Mouse (Mus musculus) layer of hippocampus, postnatal 36 days (tissue): Measurements from ENCODE around the gene Marc1. TPM values are rescaled to one million over a fixed set of nuclear protein-coding genes. Genes with fewer than 3 reads are reported as not detected.

ENCODE experiments used
- DNase-seq, 2 experiments: peaks; one replicate each; pipeline ENCODE4 v3.0.0; 2022
- total RNA-seq, 2 experiments: library from RNA; stranded (reverse); gene quantifications; 2 replicates each; pipeline ENCODE4 v1.2.3; 2021

Gene Marc1
- under 1 TPM in 1 of 2 experiments, not detected in 1; 0.25 TPM for total RNA-seq

DNA sequence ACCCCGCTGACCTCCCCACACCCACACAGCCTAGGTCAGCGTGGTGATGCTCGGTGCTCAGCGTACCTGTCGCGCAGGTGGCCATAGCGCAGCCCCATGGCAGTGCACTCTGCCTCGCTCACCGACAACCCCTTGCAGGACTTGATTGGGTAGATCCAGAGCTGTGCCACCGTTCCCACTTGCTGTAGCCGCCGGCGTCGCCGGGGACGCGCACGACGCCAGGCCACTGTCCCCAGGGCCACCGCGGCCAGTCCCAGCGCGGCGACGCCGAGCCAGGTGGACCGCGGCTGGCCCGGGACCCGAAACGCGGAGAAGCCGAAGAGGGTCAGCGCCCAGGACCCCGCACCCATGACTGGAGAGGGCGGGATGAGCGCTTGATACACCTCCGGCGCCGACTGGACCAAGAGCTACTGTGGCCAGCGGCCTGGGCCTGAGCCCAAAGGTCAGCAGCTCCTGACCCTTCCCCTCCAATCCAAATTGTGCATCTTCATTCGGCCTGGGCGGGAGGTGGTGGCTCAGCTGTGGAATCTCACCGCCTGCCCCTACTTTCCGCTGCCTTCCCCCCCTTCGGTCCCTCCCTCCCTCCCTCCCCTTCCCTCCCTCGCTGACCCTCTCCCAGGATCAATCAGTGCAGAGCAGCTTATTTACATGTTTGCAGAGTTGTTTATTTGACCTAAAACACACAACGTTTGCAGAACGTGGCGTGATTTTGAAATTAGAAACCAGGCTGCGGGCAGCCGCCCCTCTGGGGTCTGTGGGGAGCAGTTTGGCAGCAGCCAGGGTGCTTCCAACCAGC lies at the start of gene Marc1:
Gene Marc1, minus strand, starts transcription at position 534 of the 796 bp plus-strand sequence.
- DNase-seq: no peak

DNA sequence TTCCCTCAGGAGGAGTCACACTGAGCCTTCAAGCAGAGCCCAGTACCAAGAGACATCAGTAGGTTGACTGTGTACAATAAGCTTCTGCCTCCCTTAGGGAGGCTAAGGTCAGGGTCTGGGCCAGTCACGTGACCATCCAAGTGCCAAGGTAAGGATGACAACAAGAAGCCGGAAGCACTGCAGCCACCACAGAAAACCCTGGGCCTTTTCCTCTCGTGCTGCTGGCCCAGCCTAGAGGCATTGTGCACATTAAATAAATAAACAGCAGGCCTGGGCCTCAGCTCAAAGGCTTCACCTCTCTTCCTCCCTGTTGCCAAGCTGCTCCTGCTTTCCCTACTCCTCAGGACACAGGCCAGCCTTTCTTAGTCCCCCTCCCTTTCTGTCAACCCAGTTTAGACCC lies 49.2 kb upstream of the Marc1 start:
- DNase-seq: no peak

DNA sequence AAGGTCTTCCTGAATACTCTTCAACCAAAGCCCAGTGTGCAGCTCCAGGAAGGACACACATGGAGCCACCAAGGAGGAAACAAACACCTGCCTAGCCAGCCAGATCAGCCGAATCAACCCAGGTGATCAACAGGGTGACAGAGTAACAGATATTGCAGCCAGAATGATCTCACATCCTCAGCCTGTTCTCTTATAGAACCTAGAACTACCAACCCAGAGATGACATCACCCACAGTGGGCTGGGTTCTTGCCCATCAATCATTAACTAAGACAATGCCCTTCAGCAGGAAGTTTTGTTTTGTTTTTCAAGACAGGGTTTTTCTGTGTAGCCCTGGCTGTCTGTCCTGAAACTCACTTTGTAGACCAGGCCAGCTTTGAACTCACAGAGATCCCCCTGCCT lies 47.1 kb upstream of the Marc1 start:
- no peak for DNase-seq

DNA sequence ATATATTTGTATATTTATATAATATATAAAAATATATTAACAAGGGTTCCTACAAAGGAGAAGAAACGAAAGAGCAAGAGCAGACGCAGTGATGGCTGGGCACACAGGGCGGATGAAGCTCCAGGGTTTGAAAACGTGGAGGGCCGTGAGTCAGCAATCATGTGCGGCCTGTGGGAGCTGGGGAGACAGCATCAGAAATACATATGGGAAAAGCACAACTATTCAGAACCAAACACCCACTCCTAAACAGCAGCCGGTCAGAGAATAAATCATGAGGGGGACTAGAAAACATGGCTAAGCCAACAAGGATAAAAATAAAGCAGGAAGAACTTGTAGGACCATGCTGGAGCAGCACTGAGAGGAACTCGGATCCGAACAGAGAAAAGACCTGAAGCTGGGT lies 46.1 kb upstream of the Marc1 start:
- DNase-seq: no peak

DNA sequence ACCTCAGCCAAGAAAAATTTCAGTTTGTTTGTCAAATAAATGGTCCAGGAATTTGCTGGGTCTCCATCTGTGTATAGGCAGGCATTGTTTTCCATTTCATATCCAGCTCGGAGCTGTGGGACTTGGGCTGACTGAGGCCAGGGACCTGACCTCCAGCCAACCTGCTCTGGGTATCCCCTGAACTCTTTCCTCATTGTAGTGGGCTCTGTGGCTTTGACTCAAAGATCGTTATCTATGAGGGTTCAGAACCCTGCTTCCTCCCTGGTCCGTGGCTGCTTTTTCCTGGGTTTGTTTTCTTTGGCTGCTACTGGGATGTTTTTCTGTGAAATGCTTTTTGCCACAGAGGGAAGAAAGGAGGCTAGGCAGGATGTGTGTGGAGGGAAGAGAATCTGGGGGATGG lies 42.8 kb upstream of the Marc1 start:
- no peak for DNase-seq

DNA sequence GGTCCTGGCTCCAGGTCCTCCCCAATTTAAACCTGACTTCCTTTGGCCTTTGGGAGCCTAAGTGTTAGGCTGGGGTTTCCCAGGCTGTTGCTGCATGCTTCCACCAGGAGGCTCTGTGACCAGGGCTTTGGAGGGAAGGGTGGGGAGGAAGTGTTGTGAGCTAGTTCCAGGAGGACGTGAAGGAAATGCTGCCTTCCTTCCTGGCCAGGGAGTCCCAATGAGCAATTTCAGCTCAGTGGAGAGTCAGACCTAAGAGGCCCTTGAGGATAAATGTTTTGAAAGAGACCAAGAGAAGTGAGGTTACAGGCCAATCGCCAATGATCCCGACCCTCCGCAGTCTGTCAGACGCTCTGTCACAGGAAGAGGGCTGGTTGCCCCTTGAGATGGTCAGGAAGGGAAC lies 42.2 kb upstream of the Marc1 start:
- peak; percentile 38 to 41 for DNase-seq

DNA sequence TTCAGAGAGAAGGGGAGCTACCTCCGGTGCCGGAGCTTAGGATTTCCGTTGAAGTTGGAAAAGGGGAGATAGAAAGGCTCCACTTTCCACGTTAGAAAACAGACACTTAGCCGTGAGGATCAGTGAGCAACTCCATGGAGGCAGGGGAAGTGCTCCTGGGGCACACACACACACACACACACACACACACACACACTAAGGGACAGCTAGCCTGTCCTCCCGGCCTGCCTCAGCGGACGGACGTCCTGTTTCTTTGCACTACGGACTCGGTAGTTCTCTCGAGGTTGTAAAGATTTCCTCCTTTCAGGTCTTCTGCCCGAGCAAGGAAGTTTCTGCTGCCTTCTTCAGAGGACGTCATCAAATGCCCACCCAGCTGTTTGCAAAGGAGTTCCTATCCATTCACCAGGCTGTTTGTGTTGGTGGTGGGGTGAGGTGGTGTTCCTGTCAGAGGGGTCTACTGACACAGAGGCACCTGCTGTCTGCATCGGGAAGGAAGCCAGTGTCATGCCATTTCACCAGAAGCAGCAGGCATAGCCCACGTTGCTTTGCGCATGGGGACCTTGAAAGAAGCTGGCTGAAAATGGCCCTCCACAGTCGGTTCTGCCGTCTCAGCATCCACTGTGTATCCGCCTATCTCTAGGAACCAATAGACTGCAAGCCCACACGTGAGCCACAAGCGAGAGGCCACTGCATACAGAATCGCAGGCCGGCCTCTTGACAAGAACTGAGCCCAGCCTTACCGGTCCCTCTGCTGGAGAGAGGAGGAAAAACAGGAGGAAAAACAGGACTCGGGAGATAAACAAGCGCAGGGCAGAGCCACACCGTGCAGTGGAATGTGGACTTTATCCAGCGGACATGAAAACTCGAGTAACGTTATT lies 40.9 kb upstream of the Marc1 start:
- peak; percentile 58 to 63 for DNase-seq

DNA sequence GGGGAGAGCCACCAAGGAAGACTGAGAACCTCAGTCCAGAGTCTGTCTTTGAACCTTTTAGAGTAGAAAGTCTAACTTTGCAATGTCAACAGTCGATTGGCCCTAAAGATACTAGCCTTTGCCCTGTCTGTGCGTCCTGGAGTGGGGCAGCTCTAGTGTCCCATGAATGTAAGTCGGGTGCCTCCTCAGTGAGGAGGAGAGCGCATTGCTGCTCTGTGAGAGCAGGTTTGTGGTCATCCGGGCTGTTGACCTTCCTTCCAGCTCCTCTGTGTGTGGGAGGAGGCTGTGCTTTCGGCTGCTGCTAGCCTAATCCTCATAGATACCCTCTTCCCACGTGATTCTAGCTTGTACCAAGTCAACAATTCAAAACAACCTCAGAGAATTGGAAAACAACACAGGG lies 40.1 kb upstream of the Marc1 start:
- no peak for DNase-seq

DNA sequence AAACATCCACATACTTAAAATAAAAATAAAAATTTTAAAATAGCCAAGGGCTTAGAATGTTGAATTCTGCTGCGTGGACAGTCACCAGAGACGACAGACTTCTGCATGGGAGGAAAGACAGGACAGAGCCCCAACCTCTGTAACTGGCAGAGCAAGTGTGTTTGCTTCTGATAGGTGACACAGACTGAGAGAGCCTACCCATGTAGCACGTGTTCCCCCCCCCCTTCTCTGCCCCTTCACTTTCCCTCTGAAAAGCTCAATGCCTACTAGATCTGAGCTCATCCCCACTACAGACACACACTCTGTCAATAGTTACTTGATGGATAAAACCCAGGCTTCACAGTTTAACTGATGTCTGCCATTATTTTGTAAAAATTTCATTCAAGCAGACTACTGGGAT lies 35.9 kb upstream of the Marc1 start:
- no peak for DNase-seq

DNA sequence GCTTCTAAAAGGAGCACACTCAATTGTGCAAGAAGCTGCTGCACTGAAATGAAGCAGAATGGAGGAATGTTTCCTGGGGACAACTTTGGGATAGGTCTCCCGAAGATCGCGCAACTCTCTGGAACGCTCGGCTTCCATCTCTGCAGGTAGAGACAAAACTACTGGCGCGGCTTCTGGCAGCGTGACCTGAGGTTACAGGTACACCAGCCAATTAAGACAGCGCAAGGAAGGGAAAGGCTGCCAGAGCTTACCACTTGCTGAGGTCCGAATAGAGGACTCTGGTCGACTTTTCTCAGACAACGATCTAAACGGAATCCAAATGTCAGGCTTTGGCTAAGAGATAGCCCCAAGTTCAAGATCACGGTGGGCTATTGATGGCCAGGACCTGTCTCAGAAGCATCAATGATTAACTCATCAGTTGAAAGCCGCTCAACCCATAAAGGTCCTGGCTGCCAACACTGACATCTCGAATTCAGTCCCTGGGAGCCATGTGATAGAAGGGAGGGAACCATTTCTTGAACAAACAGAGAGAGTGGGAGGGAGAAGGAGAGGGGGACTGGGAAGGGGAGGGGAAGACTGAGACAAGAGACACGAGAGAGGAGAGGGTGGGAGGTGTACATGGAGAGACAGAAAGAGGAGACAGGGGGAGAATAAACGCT lies 35.1 kb upstream of the Marc1 start, which contains the start of gene Marc2:
Gene Marc2, minus strand, starts transcription at position 360 of the 659 bp plus-strand sequence.
- DNase-seq: no peak

DNA sequence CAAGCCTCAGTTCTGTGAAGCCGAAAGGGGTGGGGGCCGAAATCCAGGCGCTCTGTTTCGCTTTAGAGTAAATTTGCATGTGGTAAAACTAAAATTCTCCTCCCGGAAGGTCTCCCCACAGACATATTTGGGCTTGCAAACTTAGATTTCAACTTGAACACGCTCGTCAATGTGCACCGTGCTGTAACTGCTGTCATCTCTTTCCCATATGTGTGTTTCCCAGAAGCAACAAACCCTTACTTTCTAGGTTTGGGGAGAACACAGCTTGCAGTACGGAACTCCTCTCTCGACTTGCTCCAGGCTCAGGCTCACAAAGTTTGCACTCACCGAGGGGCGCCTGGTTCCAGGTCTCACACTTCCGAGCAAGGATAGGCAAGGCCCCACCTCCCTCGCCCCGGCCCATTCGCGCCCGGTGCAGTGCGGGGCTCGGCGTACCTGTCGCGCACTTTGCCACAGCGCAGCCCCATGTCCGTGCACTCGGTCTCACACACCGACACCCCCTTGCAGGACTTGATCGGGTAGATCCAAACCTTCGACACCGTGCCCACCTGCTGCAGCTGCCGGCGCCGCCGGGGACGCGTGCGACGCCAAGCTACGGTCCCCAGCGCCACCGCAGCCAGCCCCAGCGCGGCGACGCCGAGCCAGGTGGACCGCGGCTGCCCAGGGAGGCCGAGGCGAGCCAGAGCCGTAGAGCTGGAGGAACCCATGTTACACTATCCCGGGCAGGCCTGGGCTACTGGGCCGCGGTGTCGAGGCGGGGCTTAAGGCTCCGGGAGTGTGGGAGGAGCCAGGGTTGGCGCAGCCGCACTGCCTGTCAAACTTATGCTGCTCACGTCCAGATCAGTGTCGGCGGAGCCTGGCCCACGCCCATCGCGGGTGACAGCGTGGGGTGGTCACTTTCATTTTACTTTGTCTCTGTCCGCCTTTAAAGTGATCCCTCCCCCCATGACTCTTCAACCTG lies 34.3 kb upstream of the Marc1 start:
- peak; percentile 83 to 86 for DNase-seq

DNA sequence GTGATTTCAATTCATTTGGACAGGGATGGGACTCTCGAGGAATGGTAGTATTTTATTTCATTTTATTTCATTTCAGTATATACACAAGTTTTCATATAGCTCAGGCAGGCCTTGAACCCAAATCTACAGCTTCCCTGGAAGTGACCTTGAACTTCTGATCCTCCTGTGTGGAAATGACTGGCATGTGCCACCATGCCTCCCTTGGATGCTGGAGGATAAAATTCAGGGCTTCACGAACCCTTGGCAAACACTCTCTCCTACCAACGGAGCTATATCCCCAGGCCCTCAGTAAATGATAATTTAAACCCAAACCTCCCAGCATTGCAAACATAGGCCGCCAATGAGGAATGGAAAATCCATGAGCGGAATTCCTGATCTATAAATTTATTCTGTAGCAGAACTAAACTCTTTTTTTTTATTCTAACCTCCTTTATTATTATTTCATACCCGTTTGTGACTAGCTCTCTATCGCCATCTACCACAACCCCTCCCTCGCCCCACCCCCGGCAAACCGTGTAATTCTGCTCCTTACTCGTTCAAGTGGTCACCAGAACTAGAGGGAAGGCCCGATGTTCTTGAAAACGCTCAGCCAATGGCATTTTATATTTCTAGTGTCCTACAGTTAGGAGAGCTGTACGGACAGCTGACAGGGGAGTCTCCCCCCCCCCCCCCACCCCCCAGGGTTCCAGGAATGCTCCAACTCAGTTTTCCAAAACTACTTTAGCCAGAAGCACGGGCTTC lies 33.4 kb upstream of the Marc1 start:
- DNase-seq: no peak

DNA sequence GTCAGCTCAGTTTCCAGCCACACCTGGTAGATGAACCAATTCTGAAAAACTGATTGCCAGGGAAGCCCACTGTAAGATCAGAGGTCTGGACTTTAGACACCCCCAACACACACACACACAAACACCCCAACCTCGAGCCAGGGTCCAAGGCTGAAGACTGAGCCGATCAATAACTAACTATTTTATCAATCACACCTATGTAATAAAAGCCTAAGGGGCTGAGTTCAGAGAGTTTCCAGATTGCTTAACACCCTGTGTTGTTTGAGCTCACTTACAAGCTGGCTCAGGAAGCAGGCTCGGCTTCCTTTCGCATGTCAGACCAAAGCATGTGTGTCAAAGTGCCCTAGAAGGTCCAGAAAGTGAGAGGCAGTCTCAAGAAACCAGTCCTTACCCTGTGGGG lies 26.5 kb upstream of the Marc1 start:
- no peak for DNase-seq

DNA sequence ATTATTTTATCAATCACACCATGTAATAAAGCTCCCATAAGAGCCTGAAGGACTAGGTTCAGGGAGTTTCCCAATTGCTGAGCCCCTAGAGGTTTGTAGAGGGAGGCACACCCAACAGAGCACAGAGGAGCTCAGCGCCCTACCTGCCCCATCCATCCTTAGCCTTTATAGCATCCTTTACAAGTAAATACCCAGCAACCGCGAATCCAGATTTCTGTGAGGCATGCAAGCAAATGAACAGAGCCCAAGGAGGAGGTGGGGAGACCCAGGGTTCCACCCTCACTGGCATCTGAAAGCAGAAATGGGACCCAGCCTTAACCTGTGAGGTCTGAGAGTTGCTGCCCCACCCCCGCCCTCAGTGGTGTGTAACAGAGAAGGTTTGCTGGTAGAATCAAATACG lies 25.2 kb upstream of the Marc1 start:
- no peak for DNase-seq

DNA sequence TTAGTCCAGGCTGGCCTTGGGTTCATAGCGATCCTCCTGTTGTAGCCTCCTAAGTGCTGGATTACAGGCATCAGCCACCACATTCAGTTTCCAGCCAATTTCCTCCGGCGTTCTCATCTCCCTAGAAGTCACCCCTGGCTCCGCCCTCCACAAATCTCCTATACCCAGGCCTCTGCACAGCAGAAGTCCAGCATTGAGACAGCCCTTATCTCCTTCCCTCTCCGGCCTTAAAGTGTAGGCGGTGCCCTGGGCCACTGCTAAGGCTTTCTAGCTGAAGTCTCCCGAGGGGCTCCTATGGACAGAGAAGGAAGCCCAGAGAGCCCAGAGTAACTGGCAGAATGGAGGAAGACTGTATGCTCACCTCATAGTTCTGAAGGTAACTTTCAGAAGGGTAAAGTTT lies 22.4 kb upstream of the Marc1 start:
- no peak for DNase-seq

DNA sequence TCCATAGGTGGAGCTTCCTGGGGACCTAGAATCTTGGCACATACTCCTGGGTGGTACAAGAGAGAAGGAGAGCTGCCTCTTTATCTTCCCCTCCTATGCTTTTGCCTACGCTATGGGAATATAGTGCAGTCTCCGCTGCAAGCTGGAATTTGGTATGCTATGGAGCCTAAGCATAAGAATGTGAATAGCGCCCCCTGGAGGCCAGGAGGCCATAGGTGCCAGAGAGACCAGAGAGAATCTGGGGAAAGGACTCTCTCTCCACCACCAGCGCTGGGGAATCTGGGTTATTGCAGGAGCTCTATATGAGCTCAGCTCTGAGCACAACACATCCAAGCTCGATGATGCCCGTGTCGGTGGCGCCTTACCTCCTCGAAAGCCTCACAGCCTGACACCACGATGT lies 21.1 kb upstream of the Marc1 start:
- DNase-seq: no peak

DNA sequence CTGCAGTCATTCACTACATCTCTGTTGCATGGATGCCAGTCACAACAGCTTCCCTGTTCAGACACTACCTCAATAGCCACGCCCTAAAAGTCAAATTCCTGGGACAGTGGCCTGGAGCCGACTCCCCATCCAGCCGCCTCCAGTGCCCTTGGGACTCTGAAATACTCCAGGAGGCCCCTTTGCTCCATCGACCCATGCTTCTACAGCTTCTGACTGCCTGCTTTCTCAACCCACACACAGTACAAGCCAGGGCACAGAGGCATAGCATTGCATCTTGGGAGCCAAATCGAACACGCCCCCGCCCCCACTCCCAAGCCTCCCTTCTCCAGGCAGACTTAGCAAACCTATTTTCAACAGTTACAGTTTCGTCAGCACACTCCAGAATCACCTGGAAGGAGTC lies 18.8 kb upstream of the Marc1 start:
- no peak for DNase-seq

DNA sequence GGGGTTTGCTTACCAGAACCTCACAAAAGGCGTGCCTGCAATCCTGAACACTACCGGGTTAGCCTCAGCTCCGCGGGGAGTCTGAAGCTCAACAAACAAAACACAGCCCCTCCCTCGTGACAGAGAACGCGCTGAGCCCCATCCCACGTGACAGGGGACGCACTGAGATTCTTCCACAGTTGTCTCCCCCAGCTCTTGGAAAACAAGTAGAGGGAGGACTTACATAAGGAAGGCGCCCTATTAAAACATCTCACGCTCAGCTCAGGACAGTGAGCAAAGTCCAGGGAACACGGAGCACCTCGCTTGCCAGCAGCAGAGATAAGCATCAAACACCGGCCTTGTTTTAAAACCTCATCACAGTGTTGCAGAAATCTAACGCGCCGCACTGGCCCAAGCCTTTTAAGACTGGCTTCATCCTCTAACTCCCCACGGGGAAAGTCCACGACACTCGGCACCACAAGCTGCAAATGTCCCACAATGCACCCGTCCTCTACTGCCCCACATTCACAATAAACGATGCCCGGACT lies 16.1 kb upstream of the Marc1 start:
- no peak for DNase-seq

DNA sequence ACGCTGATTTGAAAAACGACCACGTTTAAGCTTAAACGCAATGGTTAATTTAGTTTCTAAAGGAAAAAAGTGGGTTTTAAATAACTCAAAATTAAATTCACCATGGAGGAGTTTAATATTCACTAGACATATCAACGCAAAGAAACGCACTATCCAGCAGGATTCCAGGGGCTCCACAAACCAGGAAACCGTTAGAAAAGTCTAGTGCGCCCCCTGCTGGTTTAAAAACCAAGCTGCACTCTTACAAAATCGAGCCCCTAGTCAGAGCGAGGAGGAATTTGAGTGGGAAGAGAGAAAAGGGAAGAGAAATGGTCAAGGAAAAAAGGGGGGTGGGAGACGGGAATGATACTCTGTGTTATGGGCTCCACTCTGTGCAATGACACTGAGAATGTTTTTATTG lies 14.0 kb upstream of the Marc1 start:
- no peak for DNase-seq

DNA sequence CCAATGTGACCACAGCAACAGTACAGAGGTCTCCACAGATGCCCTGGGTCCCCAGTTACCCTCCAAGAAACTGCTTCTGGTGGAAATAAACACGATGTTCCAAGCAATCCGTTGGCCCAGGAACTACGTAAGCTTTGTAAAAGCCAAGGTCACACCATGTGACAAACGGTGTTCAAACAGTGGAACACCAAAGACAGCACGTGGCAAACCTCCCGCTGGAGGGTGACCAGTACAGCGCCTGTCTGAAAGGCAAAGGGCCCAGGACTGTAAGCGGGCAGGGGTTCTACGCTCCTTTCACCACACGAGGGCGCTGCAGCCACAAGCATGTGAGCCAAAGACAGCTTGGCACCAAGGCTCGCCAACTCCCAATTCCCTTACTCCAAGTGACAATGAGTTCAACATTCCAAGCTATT lies 13.3 kb upstream of the Marc1 start:
- peak; percentile 83 to 85 for DNase-seq

DNA sequence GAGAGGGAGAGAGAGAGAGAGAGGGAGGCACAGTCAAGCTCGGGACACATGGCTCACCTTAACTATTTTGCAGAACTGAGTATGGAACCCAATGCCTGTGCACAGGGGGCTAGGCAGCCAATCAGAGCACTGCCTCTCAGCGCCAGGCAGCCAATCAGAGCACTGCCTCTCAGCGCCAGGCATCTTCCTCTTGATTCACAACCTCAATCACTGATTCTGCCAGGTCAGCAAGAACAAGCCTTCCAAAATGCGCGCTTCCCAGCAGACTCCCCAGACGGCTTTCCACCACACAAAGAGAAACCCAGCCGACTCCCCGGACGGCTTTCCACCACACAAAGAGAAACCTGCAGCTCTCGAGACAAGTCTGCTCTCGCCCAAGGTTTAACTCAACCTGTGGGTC lies 11.6 kb upstream of the Marc1 start:
- DNase-seq: peak in 1 of 2 experiments; percentile 34
